16 mouse cellular contexts compared by ENCODE assay signal in the genomic region with DNA sequence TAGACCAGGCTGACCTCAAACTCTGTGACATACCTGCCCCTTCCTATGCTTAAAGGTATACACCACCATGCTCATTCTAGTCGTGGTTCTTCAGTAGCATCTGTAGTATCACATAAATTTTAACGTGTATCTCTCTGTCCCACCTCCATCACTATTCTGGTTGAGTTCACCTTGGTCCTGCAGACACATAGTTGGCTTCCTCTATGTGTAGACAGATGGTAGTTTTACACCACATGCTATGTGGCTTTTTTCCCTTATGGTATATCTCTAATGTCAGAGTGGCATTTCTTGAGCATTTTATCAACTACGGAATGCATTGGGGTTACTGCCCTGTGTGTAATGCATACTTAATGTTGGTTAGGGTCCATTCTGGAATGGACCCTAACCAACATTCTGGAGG. TPM values are rescaled to one million over a fixed set of nuclear protein-coding genes. Genes with fewer than 3 reads are reported as not detected.
DNase-seq lines count a peak whose midpoint lies in the region; ATAC-seq and TF ChIP-seq lines count a peak whose summit lies in the region.
"Had no signal": no experiment of that assay in that cellular context is flagged by ENCODE, and none has a peak within 500 bp of the region (broad histone marks: within the 10 kb centered on the region; RNA-seq: fewer than 3 reads in every experiment).

No protein-coding gene starts in this region.

- DNase-seq in embryonic facial prominence, embryonic 14.5 days (ENCODE audit: low spot score): no peak
- no peak for DNase-seq in embryonic facial prominence, embryonic 10.5 days (ENCODE audit: low spot score)
- no peak for DNase-seq in midbrain, embryonic 11.5 days (ENCODE audit: low spot score, missing footprints)
- no peak for DNase-seq in adrenal gland, adult 8-10 months
- DNase-seq: adrenal gland, postnatal 14 days; cerebellum, adult 8-10 months; gastrocnemius, postnatal 14 days; kidney, adult 11 months; layer of hippocampus, postnatal 36 days; lung, postnatal 14 days; retina, postnatal 1 day; thymus, postnatal 36 days had no signal

- TF ChIP-seq CTCF in intestine, postnatal 0 days (IDR thresholded peaks at IDR 0.05; ENCODE audit: low read depth): no peak

- H3K9ac ChIP-seq in embryonic facial prominence, embryonic 14.5 days (ENCODE audit: low read depth, low read length): no peak overlapping the region
- H3K9ac ChIP-seq in intestine, embryonic 15.5 days: no peak overlapping the region
- H3K9ac ChIP-seq in intestine, postnatal 0 days (ENCODE audit: low read depth, low read length): no peak overlapping the region
- no peak overlapping the region for H3K9ac ChIP-seq in midbrain, embryonic 11.5 days (ENCODE audit: low read length)
- no peak overlapping the region for H3K9ac ChIP-seq in midbrain, embryonic 15.5 days
- H3K9ac ChIP-seq: liver, embryonic 15.5 days had no signal

- peaks cover 5% of the 10 kb centered on the region; the same call in 1 of the 2 replicates for H3K4me1 ChIP-seq in embryonic facial prominence, embryonic 14.5 days (ENCODE audit: control insufficient read depth, insufficient read depth, low read length)
- no peaks in the 10 kb centered on the region for H3K4me1 ChIP-seq in embryonic facial prominence, embryonic 10.5 days
- H3K4me1 ChIP-seq in intestine, embryonic 15.5 days (replicated peaks): no peaks in the 10 kb centered on the region
- H3K4me1 ChIP-seq in intestine, postnatal 0 days (replicated peaks; ENCODE audit: control insufficient read depth, insufficient read depth, low read length): no peaks in the 10 kb centered on the region
- H3K4me1 ChIP-seq in midbrain, embryonic 11.5 days (ENCODE audit: control insufficient read depth, insufficient read depth, low read length): no peaks in the 10 kb centered on the region
- H3K4me1 ChIP-seq in midbrain, embryonic 15.5 days: no peaks in the 10 kb centered on the region
- H3K4me1 ChIP-seq: liver, embryonic 15.5 days had no signal

- H3K4me3 ChIP-seq in embryonic facial prominence, embryonic 14.5 days (ENCODE audit: low read depth, low read length): no peak overlapping the region
- no peak overlapping the region for H3K4me3 ChIP-seq in embryonic facial prominence, embryonic 10.5 days
- no peak overlapping the region for H3K4me3 ChIP-seq in intestine, embryonic 15.5 days (replicated peaks)
- H3K4me3 ChIP-seq in intestine, postnatal 0 days (ENCODE audit: low read depth, low read length): no peak overlapping the region
- H3K4me3 ChIP-seq in midbrain, embryonic 11.5 days (ENCODE audit: low read depth, low read length): no peak overlapping the region
- no peak overlapping the region for H3K4me3 ChIP-seq in midbrain, embryonic 15.5 days
- H3K4me3 ChIP-seq: liver, embryonic 15.5 days had no signal

- no peak overlapping the region for H3K27ac ChIP-seq in embryonic facial prominence, embryonic 14.5 days (replicated peaks; ENCODE audit: low read depth, low read length)
- no peak overlapping the region for H3K27ac ChIP-seq in embryonic facial prominence, embryonic 10.5 days (replicated peaks)
- no peak overlapping the region for H3K27ac ChIP-seq in intestine, embryonic 15.5 days
- no peak overlapping the region for H3K27ac ChIP-seq in intestine, postnatal 0 days (ENCODE audit: low read depth, low read length)
- no peak overlapping the region for H3K27ac ChIP-seq in midbrain, embryonic 11.5 days (ENCODE audit: low read depth, low read length)
- no peak overlapping the region for H3K27ac ChIP-seq in midbrain, embryonic 15.5 days
- H3K27ac ChIP-seq: liver, embryonic 15.5 days had no signal

- peaks cover 26% of the 10 kb centered on the region for H3K36me3 ChIP-seq in embryonic facial prominence, embryonic 14.5 days (ENCODE audit: control insufficient read depth, insufficient read depth, low read length)
- H3K36me3 ChIP-seq in embryonic facial prominence, embryonic 10.5 days (replicated peaks): peaks cover 31% of the 10 kb centered on the region
- H3K36me3 ChIP-seq in intestine, embryonic 15.5 days: no peaks in the 10 kb centered on the region
- H3K36me3 ChIP-seq in intestine, postnatal 0 days (ENCODE audit: control insufficient read depth, insufficient read depth): peaks cover 5% of the 10 kb centered on the region; the same call in 1 of the 2 replicates
- no peaks in the 10 kb centered on the region for H3K36me3 ChIP-seq in midbrain, embryonic 11.5 days (ENCODE audit: control insufficient read depth, insufficient read depth, low read length)
- H3K36me3 ChIP-seq in midbrain, embryonic 15.5 days (replicated peaks): 0 out of 2 replicates have a peak, but pooled peaks cover 4% of the 10 kb centered on the region

- ATAC-seq in embryonic facial prominence, embryonic 14.5 days (ENCODE audit: low read depth): 0 out of 2 replicates have a peak, but pooled peaks have one; percentile 10
- 0 out of 2 replicates have a peak, but pooled peaks have one; percentile 8 for ATAC-seq in intestine, embryonic 15.5 days
- no peak for ATAC-seq in intestine, postnatal 0 days
- ATAC-seq in midbrain, embryonic 11.5 days (ENCODE audit: low FRiP score): 0 out of 2 replicates have a peak, but pooled peaks have one; percentile 15
- no peak; the same call in 1 of the 2 replicates for ATAC-seq in midbrain, embryonic 15.5 days (replicated peaks)

- 58% methylated on average over 3 of the region's 3 CpGs for WGBS in embryonic facial prominence, embryonic 14.5 days
- 56% methylated on average over 3 of the region's 3 CpGs for WGBS in embryonic facial prominence, embryonic 10.5 days
- WGBS in intestine, embryonic 15.5 days: 59% methylated on average over 3 of the region's 3 CpGs
- 53% methylated on average over 3 of the region's 3 CpGs for WGBS in intestine, postnatal 0 days
- WGBS in midbrain, embryonic 11.5 days: 55% methylated on average over 3 of the region's 3 CpGs
- 57% methylated on average over 3 of the region's 3 CpGs for WGBS in midbrain, embryonic 15.5 days

- H3K9me3 ChIP-seq in embryonic facial prominence, embryonic 14.5 days (ENCODE audit: control insufficient read depth, low read length): no peaks in the 10 kb centered on the region
- no peaks in the 10 kb centered on the region for H3K9me3 ChIP-seq in embryonic facial prominence, embryonic 10.5 days
- no peaks in the 10 kb centered on the region for H3K9me3 ChIP-seq in intestine, embryonic 15.5 days
- H3K9me3 ChIP-seq in intestine, postnatal 0 days (ENCODE audit: control insufficient read depth): no peaks in the 10 kb centered on the region
- H3K9me3 ChIP-seq in midbrain, embryonic 11.5 days (ENCODE audit: control insufficient read depth, low read length): no peaks in the 10 kb centered on the region
- no peaks in the 10 kb centered on the region for H3K9me3 ChIP-seq in midbrain, embryonic 15.5 days
- H3K9me3 ChIP-seq: liver, embryonic 15.5 days had no signal

- H3K27me3 ChIP-seq in embryonic facial prominence, embryonic 14.5 days (replicated peaks; ENCODE audit: control insufficient read depth, insufficient read depth, low read length): no peaks in the 10 kb centered on the region
- H3K27me3 ChIP-seq in embryonic facial prominence, embryonic 10.5 days (replicated peaks; ENCODE audit: low read depth, poor library complexity, severe bottlenecking): no peaks in the 10 kb centered on the region
- H3K27me3 ChIP-seq in intestine, embryonic 15.5 days (replicated peaks): no peaks in the 10 kb centered on the region
- no peaks in the 10 kb centered on the region for H3K27me3 ChIP-seq in intestine, postnatal 0 days (replicated peaks; ENCODE audit: control insufficient read depth, insufficient read depth, low read length)
- no peaks in the 10 kb centered on the region for H3K27me3 ChIP-seq in midbrain, embryonic 11.5 days (ENCODE audit: control insufficient read depth, insufficient read depth, low read length)
- H3K27me3 ChIP-seq in midbrain, embryonic 15.5 days (replicated peaks): no peaks in the 10 kb centered on the region
- H3K27me3 ChIP-seq: liver, embryonic 15.5 days had no signal

- no peak overlapping the region for H3K4me2 ChIP-seq in embryonic facial prominence, embryonic 14.5 days (ENCODE audit: low read depth, low read length)
- H3K4me2 ChIP-seq in intestine, embryonic 15.5 days (replicated peaks): no peak overlapping the region
- H3K4me2 ChIP-seq in intestine, postnatal 0 days (replicated peaks; ENCODE audit: low read depth): no peak overlapping the region
- no peak overlapping the region for H3K4me2 ChIP-seq in midbrain, embryonic 11.5 days
- no peak overlapping the region for H3K4me2 ChIP-seq in midbrain, embryonic 15.5 days
- H3K4me2 ChIP-seq: liver, embryonic 15.5 days had no signal

RNA-seq across cellular contexts. Expression of gene Manba, which starts 16.3 kb away (rescaled TPM):
- 7.9 and 8.1 TPM in 2 replicates for polyA plus RNA-seq in embryonic facial prominence, embryonic 14.5 days (2014; fragmentation: Nextera tagmentation; extraction: Ambion mirVana)
- 3.3 and 3.5 TPM in 2 replicates for polyA plus RNA-seq in embryonic facial prominence, embryonic 10.5 days (2016; fragmentation: Nextera tagmentation; extraction: Ambion mirVana)
- 17.2 and 18.0 TPM in 2 replicates for polyA plus RNA-seq in intestine, embryonic 15.5 days (2015; fragmentation: Nextera tagmentation; extraction: Ambion mirVana)
- polyA plus RNA-seq in intestine, postnatal 0 days (2015; fragmentation: Nextera tagmentation; extraction: Ambion mirVana): 18.6 and 20.9 TPM in 2 replicates
- 4.4 and 5.8 TPM in 2 replicates for polyA plus RNA-seq in midbrain, embryonic 11.5 days (2014; fragmentation: Nextera tagmentation; extraction: Ambion mirVana)
- 7.9 and 8.5 TPM in 2 replicates for polyA plus RNA-seq in midbrain, embryonic 15.5 days (2015; fragmentation: Nextera tagmentation; extraction: Ambion mirVana)
- total RNA-seq in adrenal gland, adult 8-10 months (2022): 10 to 100 TPM; 13.9 to 27.8 (median 18.3) TPM

RNA-seq across cellular contexts. Expression of gene Ube2d3, which starts 31.2 kb away (rescaled TPM):
- polyA plus RNA-seq in embryonic facial prominence, embryonic 14.5 days (2014; fragmentation: Nextera tagmentation; extraction: Ambion mirVana): 506 and 518 TPM in 2 replicates
- polyA plus RNA-seq in embryonic facial prominence, embryonic 10.5 days (2016; fragmentation: Nextera tagmentation; extraction: Ambion mirVana): 539 and 556 TPM in 2 replicates
- polyA plus RNA-seq in intestine, embryonic 15.5 days (2015; fragmentation: Nextera tagmentation; extraction: Ambion mirVana): 483 and 535 TPM in 2 replicates
- polyA plus RNA-seq in intestine, postnatal 0 days (2015; fragmentation: Nextera tagmentation; extraction: Ambion mirVana): 383 and 404 TPM in 2 replicates
- polyA plus RNA-seq in midbrain, embryonic 11.5 days (2014; fragmentation: Nextera tagmentation; extraction: Ambion mirVana): 693 and 733 TPM in 2 replicates
- 329 and 339 TPM in 2 replicates for polyA plus RNA-seq in midbrain, embryonic 15.5 days (2015; fragmentation: Nextera tagmentation; extraction: Ambion mirVana)
- total RNA-seq in adrenal gland, adult 8-10 months (2022): 100 to 1,000 TPM; 299 to 393 (median 336) TPM

RNA-seq across cellular contexts. Expression of gene Cisd2, which starts 45.4 kb away (rescaled TPM):
- 41.0 and 43.8 TPM in 2 replicates for polyA plus RNA-seq in embryonic facial prominence, embryonic 14.5 days (2014; fragmentation: Nextera tagmentation; extraction: Ambion mirVana)
- polyA plus RNA-seq in embryonic facial prominence, embryonic 10.5 days (2016; fragmentation: Nextera tagmentation; extraction: Ambion mirVana): 74.9 and 81.1 TPM in 2 replicates
- 61.9 and 62.9 TPM in 2 replicates for polyA plus RNA-seq in intestine, embryonic 15.5 days (2015; fragmentation: Nextera tagmentation; extraction: Ambion mirVana)
- 41.6 and 44.3 TPM in 2 replicates for polyA plus RNA-seq in intestine, postnatal 0 days (2015; fragmentation: Nextera tagmentation; extraction: Ambion mirVana)
- polyA plus RNA-seq in midbrain, embryonic 11.5 days (2014; fragmentation: Nextera tagmentation; extraction: Ambion mirVana): 85.5 and 90.0 TPM in 2 replicates
- polyA plus RNA-seq in midbrain, embryonic 15.5 days (2015; fragmentation: Nextera tagmentation; extraction: Ambion mirVana): 67.2 and 72.0 TPM in 2 replicates
- total RNA-seq in adrenal gland, adult 8-10 months (2022): 10 to 100 TPM; 30.2 to 34.4 (median 32.5) TPM

Comparison
In these comparisons a context has a peak if more than half of its experiments do, and no peak if none do; other contexts are left out.
1. ATAC-seq: peak in embryonic facial prominence, embryonic 14.5 days (single experiment), intestine, embryonic 15.5 days (single experiment) and midbrain, embryonic 11.5 days (single experiment); none in intestine, postnatal 0 days (single experiment) and midbrain, embryonic 15.5 days (single experiment).